In genomic region chr2:74681594-74682531, GRCm38 (mm10) we compare ENCODE assay signal across 9 mouse cellular contexts. TPM values are rescaled to one million over a fixed set of nuclear protein-coding genes. Genes with fewer than 3 reads are reported as not detected.
DNase-seq lines count a peak whose midpoint lies in the region; ATAC-seq lines count a peak whose summit lies in the region.
"Had no signal": no experiment of that assay in that cellular context is flagged by ENCODE, and none has a peak within 500 bp of the region (broad histone marks: within the 10 kb centered on the region; RNA-seq: fewer than 3 reads in every experiment).

No protein-coding gene starts in this region.

- no peak overlapping the region for H3K9ac ChIP-seq in heart, embryonic 15.5 days
- H3K9ac ChIP-seq in intestine, embryonic 15.5 days, result 0 out of 2 replicates have a peak overlapping the region, but pooled peaks have one; percentile 32
- no peak overlapping the region for H3K9ac ChIP-seq in midbrain, embryonic 15.5 days

- 1% methylated on average over 77 of the region's 78 CpGs for WGBS in heart, embryonic 15.5 days
- WGBS in embryonic facial prominence, embryonic 10.5 days, result under 1% methylated on average over 78 of the region's 78 CpGs
- WGBS in intestine, embryonic 15.5 days, result under 1% methylated on average over 78 of the region's 78 CpGs
- under 1% methylated on average over 70 of the region's 78 CpGs for WGBS in midbrain, embryonic 15.5 days

- H3K9me3 ChIP-seq in heart, embryonic 15.5 days (replicated peaks), result no peaks in the 10 kb centered on the region
- no peaks in the 10 kb centered on the region for H3K9me3 ChIP-seq in embryonic facial prominence, embryonic 10.5 days
- H3K9me3 ChIP-seq in intestine, embryonic 15.5 days, result no peaks in the 10 kb centered on the region
- H3K9me3 ChIP-seq in midbrain, embryonic 15.5 days, result no peaks in the 10 kb centered on the region

- intact Hi-C loops in heart, postnatal 25 days (cut with DNase I), result no loop called here

- H3K27me3 ChIP-seq in heart, embryonic 15.5 days, result peaks cover 99% of the 10 kb centered on the region
- H3K27me3 ChIP-seq in embryonic facial prominence, embryonic 10.5 days (replicated peaks; ENCODE audit: low read depth, poor library complexity, severe bottlenecking), result peaks cover 100% of the 10 kb centered on the region
- peaks cover 92% of the 10 kb centered on the region for H3K27me3 ChIP-seq in intestine, embryonic 15.5 days (replicated peaks)
- H3K27me3 ChIP-seq in midbrain, embryonic 15.5 days (replicated peaks), result peaks cover 94% of the 10 kb centered on the region

- DNase-seq in heart, postnatal 25 days (ENCODE audit: low spot score), result no peak
- DNase-seq in embryonic facial prominence, embryonic 10.5 days (ENCODE audit: low spot score), result peak; percentile 68
- DNase-seq in layer of hippocampus, postnatal 10 days (ENCODE audit: low spot score in 2 of 2), result no peak
- DNase-seq in thymus, postnatal 14 days, result no peak
- no peak for DNase-seq in frontal cortex, adult 2 months (ENCODE audit: extremely low spot score in 1 of 2, low spot score in 1 of 2)

- H3K4me3 ChIP-seq in heart, embryonic 15.5 days, result peak overlapping the region; percentile 34
- H3K4me3 ChIP-seq in embryonic facial prominence, embryonic 10.5 days, result peak overlapping the region; percentile 39
- H3K4me3 ChIP-seq in intestine, embryonic 15.5 days (replicated peaks), result peak overlapping the region; percentile 36
- no peak overlapping the region for H3K4me3 ChIP-seq in midbrain, embryonic 15.5 days

- H3K4me2 ChIP-seq in heart, embryonic 15.5 days, result peak overlapping the region; percentile 50
- H3K4me2 ChIP-seq in intestine, embryonic 15.5 days (replicated peaks), result peak overlapping the region; percentile 48
- H3K4me2 ChIP-seq in midbrain, embryonic 15.5 days, result no peak overlapping the region

- peaks cover 25% of the 10 kb centered on the region for H3K4me1 ChIP-seq in heart, embryonic 15.5 days (replicated peaks)
- peaks cover 17% of the 10 kb centered on the region for H3K4me1 ChIP-seq in embryonic facial prominence, embryonic 10.5 days
- peaks cover 17% of the 10 kb centered on the region for H3K4me1 ChIP-seq in intestine, embryonic 15.5 days (replicated peaks)
- peaks cover 10% of the 10 kb centered on the region; the same call in 1 of the 2 replicates for H3K4me1 ChIP-seq in midbrain, embryonic 15.5 days

- H3K36me3 ChIP-seq in heart, embryonic 15.5 days, result no peaks in the 10 kb centered on the region
- H3K36me3 ChIP-seq in embryonic facial prominence, embryonic 10.5 days (replicated peaks), result no peaks in the 10 kb centered on the region
- H3K36me3 ChIP-seq in intestine, embryonic 15.5 days, result no peaks in the 10 kb centered on the region
- no peaks in the 10 kb centered on the region for H3K36me3 ChIP-seq in midbrain, embryonic 15.5 days (replicated peaks)

- no peak for ATAC-seq in heart, embryonic 15.5 days (replicated peaks; ENCODE audit: insufficient number of reproducible peaks, insufficient read depth, low FRiP score, low read depth)
- peak; percentile 54 for ATAC-seq in intestine, embryonic 15.5 days
- 0 out of 2 replicates have a peak, but pooled peaks have one; percentile 14 for ATAC-seq in midbrain, embryonic 15.5 days (replicated peaks)

- H3K27ac ChIP-seq in heart, embryonic 15.5 days, result no peak overlapping the region
- no peak overlapping the region for H3K27ac ChIP-seq in embryonic facial prominence, embryonic 10.5 days (replicated peaks)
- H3K27ac ChIP-seq in intestine, embryonic 15.5 days, result no peak overlapping the region
- no peak overlapping the region for H3K27ac ChIP-seq in midbrain, embryonic 15.5 days

RNA-seq across cellular contexts. Expression of gene Hoxd11, which starts 2.5 kb away (rescaled TPM):
- not detected in 2 replicates for polyA plus RNA-seq in heart, embryonic 15.5 days (2015; fragmentation: Nextera tagmentation; extraction: Ambion mirVana)
- total RNA-seq in heart, postnatal 25 days (2021), result not detected
- polyA plus RNA-seq in embryonic facial prominence, embryonic 10.5 days (2016; fragmentation: Nextera tagmentation; extraction: Ambion mirVana), result not detected in 2 replicates
- polyA plus RNA-seq in intestine, embryonic 15.5 days (2015; fragmentation: Nextera tagmentation; extraction: Ambion mirVana), result 1.2 and 2.3 TPM in 2 replicates
- not detected in 2 replicates for polyA plus RNA-seq in midbrain, embryonic 15.5 days (2015; fragmentation: Nextera tagmentation; extraction: Ambion mirVana)
- not detected for total RNA-seq in layer of hippocampus, postnatal 10 days (2021)
- polyA plus RNA-seq in frontal cortex, adult 2 months (2012; rRNA removed), result not detected in 2 replicates
- total RNA-seq: layer of hippocampus, adult 8-10 months had no signal

RNA-seq across cellular contexts. Expression of gene Hoxd12, which starts 7.0 kb away (rescaled TPM):
- 0.10 TPM in 1 of 2 replicates, not detected in the other for polyA plus RNA-seq in heart, embryonic 15.5 days (2015; fragmentation: Nextera tagmentation; extraction: Ambion mirVana)
- total RNA-seq in heart, postnatal 25 days (2021), result not detected
- not detected in 2 replicates for polyA plus RNA-seq in embryonic facial prominence, embryonic 10.5 days (2016; fragmentation: Nextera tagmentation; extraction: Ambion mirVana)
- 0.45 and 1.1 TPM in 2 replicates for polyA plus RNA-seq in intestine, embryonic 15.5 days (2015; fragmentation: Nextera tagmentation; extraction: Ambion mirVana)
- polyA plus RNA-seq in midbrain, embryonic 15.5 days (2015; fragmentation: Nextera tagmentation; extraction: Ambion mirVana), result not detected in 2 replicates
- not detected for total RNA-seq in layer of hippocampus, postnatal 10 days (2021)
- polyA plus RNA-seq in frontal cortex, adult 2 months (2012; rRNA removed), result not detected in 2 replicates
- total RNA-seq: layer of hippocampus, adult 8-10 months had no signal

RNA-seq across cellular contexts. Expression of gene Hoxd10, which starts 9.9 kb away (rescaled TPM):
- 0.08 TPM in 1 of 2 replicates, not detected in the other for polyA plus RNA-seq in heart, embryonic 15.5 days (2015; fragmentation: Nextera tagmentation; extraction: Ambion mirVana)
- not detected for total RNA-seq in heart, postnatal 25 days (2021)
- not detected in 2 replicates for polyA plus RNA-seq in embryonic facial prominence, embryonic 10.5 days (2016; fragmentation: Nextera tagmentation; extraction: Ambion mirVana)
- 4.8 and 7.9 TPM in 2 replicates for polyA plus RNA-seq in intestine, embryonic 15.5 days (2015; fragmentation: Nextera tagmentation; extraction: Ambion mirVana)
- polyA plus RNA-seq in midbrain, embryonic 15.5 days (2015; fragmentation: Nextera tagmentation; extraction: Ambion mirVana), result not detected in 2 replicates
- not detected for total RNA-seq in layer of hippocampus, postnatal 10 days (2021)
- not detected in 2 replicates for polyA plus RNA-seq in frontal cortex, adult 2 months (2012; rRNA removed)
- total RNA-seq: layer of hippocampus, adult 8-10 months had no signal

RNA-seq across cellular contexts. Expression of gene Hoxd13, which starts 13.8 kb away (rescaled TPM):
- 0.14 TPM in 1 of 2 replicates, not detected in the other for polyA plus RNA-seq in heart, embryonic 15.5 days (2015; fragmentation: Nextera tagmentation; extraction: Ambion mirVana)
- total RNA-seq in heart, postnatal 25 days (2021), result not detected
- not detected in 2 replicates for polyA plus RNA-seq in embryonic facial prominence, embryonic 10.5 days (2016; fragmentation: Nextera tagmentation; extraction: Ambion mirVana)
- 0.67 and 0.77 TPM in 2 replicates for polyA plus RNA-seq in intestine, embryonic 15.5 days (2015; fragmentation: Nextera tagmentation; extraction: Ambion mirVana)
- 0.06 TPM in 1 of 2 replicates, not detected in the other for polyA plus RNA-seq in midbrain, embryonic 15.5 days (2015; fragmentation: Nextera tagmentation; extraction: Ambion mirVana)
- not detected for total RNA-seq in layer of hippocampus, postnatal 10 days (2021)
- not detected in 2 replicates for polyA plus RNA-seq in frontal cortex, adult 2 months (2012; rRNA removed)
- total RNA-seq: layer of hippocampus, adult 8-10 months had no signal

RNA-seq across cellular contexts. Expression of gene Hoxd9, which starts 15.7 kb away (rescaled TPM):
- polyA plus RNA-seq in heart, embryonic 15.5 days (2015; fragmentation: Nextera tagmentation; extraction: Ambion mirVana), result 0.14 and 0.15 TPM in 2 replicates
- total RNA-seq in heart, postnatal 25 days (2021), result under 1 TPM; 0.39 to 0.52 TPM
- not detected in 2 replicates for polyA plus RNA-seq in embryonic facial prominence, embryonic 10.5 days (2016; fragmentation: Nextera tagmentation; extraction: Ambion mirVana)
- polyA plus RNA-seq in intestine, embryonic 15.5 days (2015; fragmentation: Nextera tagmentation; extraction: Ambion mirVana), result 4.4 and 5.9 TPM in 2 replicates
- not detected in 2 replicates for polyA plus RNA-seq in midbrain, embryonic 15.5 days (2015; fragmentation: Nextera tagmentation; extraction: Ambion mirVana)
- total RNA-seq in layer of hippocampus, postnatal 10 days (2021), result not detected
- 0.04 and 0.11 TPM in 2 replicates for polyA plus RNA-seq in frontal cortex, adult 2 months (2012; rRNA removed)
- total RNA-seq: layer of hippocampus, adult 8-10 months had no signal
